Mouse (Mus musculus) liver, embryonic 14.5 days (tissue): ENCODE results near the gene S100a8.

Experiments
- CTCF ChIP-seq: IDR thresholded peaks from 2 replicates; pipeline ENCODE4 v1.5.1; 2016; ENCODE audit warnings: antibody characterized with exemption, low read depth, control low read depth
- EP300 ChIP-seq: IDR thresholded peaks from 2 replicates; pipeline ENCODE4 v1.6.1; 2016; ENCODE audit warnings: antibody characterized with exemption, low read depth

DNA sequence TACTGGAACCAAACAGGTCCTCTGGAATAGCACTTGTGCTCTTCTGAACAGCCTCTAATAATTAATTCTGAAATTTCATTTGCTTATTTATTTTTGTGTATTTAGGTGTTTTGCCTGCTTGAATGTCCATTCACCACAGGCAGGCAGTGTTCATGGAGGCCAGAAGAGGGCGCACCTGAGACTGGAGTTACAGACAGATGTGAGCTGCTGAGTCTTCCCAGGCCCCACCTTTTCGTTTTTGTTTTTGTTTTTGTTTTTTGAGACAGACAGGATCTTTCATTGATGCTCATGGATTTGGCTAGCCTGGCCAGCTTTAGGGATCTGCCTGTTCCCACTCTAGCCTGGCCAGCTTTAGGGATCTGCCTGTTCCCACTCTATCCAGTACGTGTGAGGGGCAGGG lies 24.6 kb upstream of the S100a8 start:
- peak; percentile 75 for TF ChIP-seq CTCF
- no peak for TF ChIP-seq EP300
